Mouse (Mus musculus): ENCODE results near the gene Rpl6.
A peak's percentile ranks its signal among the peaks of the same experiment; 100 is the strongest.
"Not testable (repeated sequence)": the region's sequence is repeated elsewhere in the genome, so short reads cannot be mapped to it uniquely, and the experiment has no call there.

Gene Rpl6

DNA sequence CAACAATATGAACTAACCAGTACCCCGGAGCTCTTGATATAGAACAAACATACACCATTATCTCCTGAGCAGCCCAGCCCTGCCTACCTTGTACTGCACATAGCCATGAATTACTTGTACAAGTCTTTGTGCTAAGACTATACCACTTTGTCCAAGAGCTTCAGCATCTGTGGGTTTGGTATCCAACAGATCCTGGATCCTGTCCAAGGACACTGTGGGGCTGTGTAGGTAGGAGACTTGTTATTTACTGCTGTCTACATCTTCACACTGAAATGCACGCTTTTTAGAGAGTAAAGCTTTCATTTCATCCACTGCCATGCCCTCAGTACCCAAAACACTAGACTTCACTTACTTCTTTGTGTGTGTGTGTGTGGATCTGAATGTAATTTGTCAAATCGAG lies 20.6 kb downstream of the Rpl6 start:
- no peak for DNase-seq (ENCODE audit: low spot score in 2 of 2)

- no peak for DNase-seq (ENCODE audit: low spot score in 2 of 2)
Observed at GRCm38 (mm10) chr5:121225854-121226253, 21.6 kb downstream of the Rpl6 start.

- DNase-seq (ENCODE audit: low spot score in 2 of 2), result no peak
Observed at GRCm38 (mm10) chr5:121226406-121226805, 22.1 kb downstream of the Rpl6 start.

GRCm38 (mm10) chr5:121226845-121227244 lies 22.6 kb downstream of the Rpl6 start:
- no peak for DNase-seq (ENCODE audit: low spot score in 2 of 2)

DNA sequence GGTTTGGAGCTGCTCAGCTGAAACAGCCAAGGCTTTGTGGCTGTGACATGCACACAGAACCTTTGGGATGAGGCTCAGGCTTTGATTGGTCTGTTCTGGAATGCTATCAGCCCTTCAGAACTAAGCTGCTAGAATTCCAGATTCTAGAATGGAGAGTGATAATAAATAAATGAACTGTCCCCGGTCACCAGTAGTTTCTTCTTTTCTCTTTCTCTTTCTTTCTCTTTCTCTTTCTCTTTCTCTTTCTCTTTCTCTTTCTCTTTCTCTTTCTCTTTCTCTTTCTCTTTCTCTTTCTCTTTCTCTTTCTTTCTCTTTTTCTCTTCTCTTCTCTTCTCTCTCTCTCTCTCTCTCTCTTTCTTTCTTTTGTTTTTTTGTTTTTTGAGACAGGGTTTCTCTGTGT lies 23.0 kb downstream of the Rpl6 start:
- not testable (repeated sequence) for DNase-seq (ENCODE audit: low spot score in 2 of 2)

- no peak for DNase-seq (ENCODE audit: low spot score in 2 of 2)
Observed at GRCm38 (mm10) chr5:121229182-121229581, 24.9 kb downstream of the Rpl6 start.

DNA sequence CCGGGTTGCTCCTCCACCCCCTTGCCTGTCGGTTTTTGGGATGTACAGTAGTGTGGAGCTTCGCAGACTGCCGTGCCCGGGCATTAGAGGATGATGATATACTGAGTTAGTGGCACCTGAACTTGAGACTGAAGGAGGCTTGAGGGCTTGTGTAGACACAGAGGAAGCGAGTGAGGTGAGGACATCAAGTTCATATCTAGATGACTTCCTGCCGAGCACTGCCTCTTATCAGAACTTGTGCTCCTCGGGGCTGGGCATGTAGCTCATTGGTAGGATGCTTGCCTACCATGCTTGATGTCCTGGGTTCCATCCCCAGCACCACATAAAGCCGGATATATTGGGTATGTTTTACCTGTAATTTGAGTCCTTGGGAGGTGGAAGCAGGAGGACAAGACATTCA lies 26.5 kb downstream of the Rpl6 start:
- DNase-seq (ENCODE audit: low spot score in 2 of 2), result no peak

DNA sequence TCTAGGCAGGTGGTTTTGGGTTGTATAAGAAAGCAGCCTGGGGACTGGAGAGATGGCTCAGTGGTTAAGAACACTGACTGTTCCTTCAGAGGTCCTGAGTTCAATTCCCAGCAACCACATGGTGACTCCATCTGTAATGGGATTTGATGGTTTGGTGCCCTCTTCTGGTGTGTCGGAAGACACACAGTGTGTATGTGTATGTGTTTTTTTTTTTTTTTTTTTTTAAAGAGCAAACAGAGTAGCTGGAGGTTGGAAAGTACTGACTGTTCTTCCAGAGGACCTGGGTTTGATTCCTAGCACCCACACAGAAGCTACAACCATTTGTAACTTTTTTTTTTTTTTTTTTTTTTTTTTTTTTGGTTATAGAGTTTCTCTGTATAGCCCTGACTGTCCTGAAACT lies 28.5 kb downstream of the Rpl6 start:
- DNase-seq (ENCODE audit: low spot score in 2 of 2), result no peak

DNA sequence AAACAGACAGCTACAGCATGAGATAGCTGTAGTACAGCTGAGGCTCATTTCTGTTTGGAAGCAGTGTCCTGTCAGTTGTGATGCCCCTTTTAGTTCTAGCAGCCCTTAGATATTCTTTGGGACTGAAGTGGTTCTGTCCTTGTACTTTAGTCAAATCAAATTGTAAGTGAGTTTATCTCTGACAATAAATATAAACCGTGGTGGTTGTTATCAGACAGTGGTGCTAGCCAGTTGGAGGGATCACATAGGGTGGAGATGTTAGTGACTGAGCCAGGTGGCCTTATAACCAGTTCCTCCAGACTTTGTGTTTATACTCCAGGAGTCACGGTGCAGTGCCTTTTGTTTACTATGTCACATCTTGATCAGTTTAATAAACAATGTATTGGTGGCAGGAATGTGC lies 29.4 kb downstream of the Rpl6 start:
- DNase-seq (ENCODE audit: low spot score in 2 of 2), result no peak

- peak; percentile 68 to 73 for DNase-seq (ENCODE audit: low spot score in 2 of 2)
Observed at GRCm38 (mm10) chr5:121236171-121236570, 31.9 kb downstream of the Rpl6 start.

- no peak for DNase-seq (ENCODE audit: low spot score in 2 of 2)
Observed at GRCm38 (mm10) chr5:121238208-121238607, 33.9 kb downstream of the Rpl6 start.

- no peak for DNase-seq (ENCODE audit: low spot score in 2 of 2)
Observed at GRCm38 (mm10) chr5:121239846-121240245, 35.6 kb downstream of the Rpl6 start.

DNA sequence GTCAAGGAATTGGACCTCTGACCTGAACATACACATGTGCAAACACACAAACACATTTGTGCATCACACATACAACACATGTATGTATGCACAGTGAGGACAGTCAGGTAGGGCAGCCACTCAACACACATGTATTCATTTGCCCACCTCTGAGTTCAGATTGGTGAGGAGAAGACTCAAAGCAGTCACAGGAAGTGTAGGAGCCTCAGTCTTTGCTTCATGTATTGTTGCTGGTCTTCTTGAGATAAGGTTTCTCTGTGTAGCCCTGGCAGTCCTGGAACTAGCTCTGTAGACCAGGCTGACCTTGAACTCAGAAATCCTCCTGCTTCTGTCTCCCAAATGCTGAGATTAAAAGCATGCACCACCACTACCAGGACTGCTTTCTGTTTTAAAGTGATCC lies 36.9 kb downstream of the Rpl6 start:
- DNase-seq (ENCODE audit: low spot score in 2 of 2), result no peak

GRCm38 (mm10) chr5:121242261-121242660 lies 38.0 kb downstream of the Rpl6 start:
- no peak for DNase-seq (ENCODE audit: low spot score in 2 of 2)

- DNase-seq (ENCODE audit: low spot score in 2 of 2), result no peak
Observed at GRCm38 (mm10) chr5:121242701-121243100, 38.4 kb downstream of the Rpl6 start.

- DNase-seq (ENCODE audit: low spot score in 2 of 2), result no peak
Observed at GRCm38 (mm10) chr5:121243676-121244364, 39.5 kb downstream of the Rpl6 start.

GRCm38 (mm10) chr5:121244365-121244731 lies 40.1 kb downstream of the Rpl6 start:
- DNase-seq (ENCODE audit: low spot score in 2 of 2), result no peak

DNA sequence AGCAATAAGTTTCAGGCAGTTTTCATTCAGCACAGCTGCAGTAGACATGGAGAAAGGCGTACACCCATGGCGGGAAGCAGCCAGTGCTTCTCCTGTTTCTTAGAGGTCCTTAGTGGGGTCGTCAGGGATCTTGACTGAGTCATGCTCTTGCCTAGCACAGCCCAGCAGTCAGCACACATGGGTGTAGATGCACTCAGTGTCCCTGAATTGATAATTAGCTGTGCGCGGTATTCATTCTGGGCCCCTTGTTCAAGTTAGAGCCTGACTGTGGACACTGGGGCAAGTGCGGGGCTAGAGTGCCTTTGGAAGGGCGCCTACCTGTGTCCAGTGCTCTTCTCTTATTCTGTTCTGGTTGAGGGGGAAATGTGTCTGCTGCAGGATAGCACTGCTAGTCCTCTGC lies 40.9 kb downstream of the Rpl6 start:
- DNase-seq (ENCODE audit: low spot score in 2 of 2), result no peak

- DNase-seq (ENCODE audit: low spot score in 2 of 2), result peak in 1 of 2 experiments; percentile 34
Observed at GRCm38 (mm10) chr5:121248766-121249394, 44.6 kb downstream of the Rpl6 start.

DNA sequence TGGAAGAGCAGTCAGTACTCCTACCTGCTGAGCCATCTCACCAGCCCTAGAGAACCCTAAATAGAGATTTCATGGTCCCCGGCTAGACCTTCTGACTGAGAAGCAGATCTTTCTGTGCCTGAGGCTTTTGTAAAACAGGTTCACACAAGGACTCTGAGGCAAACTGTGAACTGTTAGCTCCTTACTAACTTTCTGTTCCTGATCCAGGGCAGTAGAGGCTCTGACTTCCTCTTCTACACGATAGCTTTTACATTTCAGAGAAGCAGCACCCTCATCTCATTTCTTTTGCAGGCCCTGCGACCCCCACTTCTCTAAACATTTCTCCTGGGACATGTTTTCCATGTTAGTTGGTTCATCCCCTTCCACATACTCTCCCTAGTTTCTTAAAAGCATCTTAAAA lies 45.4 kb downstream of the Rpl6 start:
- DNase-seq (ENCODE audit: low spot score in 2 of 2), result no peak

DNA sequence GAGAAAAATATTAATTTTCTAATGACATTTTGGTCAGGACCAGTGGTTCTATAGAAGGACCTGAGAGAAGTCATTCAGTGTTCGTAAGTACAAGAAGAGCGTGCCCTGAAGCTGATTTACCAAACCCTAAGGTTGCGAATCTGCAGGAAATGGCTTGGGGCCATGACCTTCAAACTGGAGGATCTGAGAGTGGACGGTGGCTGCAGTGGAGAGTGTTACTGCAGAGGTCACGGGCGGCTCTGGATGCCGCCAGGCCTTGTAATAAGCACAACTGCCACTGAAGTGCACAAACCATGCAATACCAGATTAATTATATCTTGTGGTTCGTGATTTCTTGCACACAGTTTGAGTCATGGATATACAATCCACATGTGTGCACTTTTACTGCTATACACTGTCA lies 47.5 kb downstream of the Rpl6 start:
- DNase-seq (ENCODE audit: low spot score in 2 of 2), result no peak

DNA sequence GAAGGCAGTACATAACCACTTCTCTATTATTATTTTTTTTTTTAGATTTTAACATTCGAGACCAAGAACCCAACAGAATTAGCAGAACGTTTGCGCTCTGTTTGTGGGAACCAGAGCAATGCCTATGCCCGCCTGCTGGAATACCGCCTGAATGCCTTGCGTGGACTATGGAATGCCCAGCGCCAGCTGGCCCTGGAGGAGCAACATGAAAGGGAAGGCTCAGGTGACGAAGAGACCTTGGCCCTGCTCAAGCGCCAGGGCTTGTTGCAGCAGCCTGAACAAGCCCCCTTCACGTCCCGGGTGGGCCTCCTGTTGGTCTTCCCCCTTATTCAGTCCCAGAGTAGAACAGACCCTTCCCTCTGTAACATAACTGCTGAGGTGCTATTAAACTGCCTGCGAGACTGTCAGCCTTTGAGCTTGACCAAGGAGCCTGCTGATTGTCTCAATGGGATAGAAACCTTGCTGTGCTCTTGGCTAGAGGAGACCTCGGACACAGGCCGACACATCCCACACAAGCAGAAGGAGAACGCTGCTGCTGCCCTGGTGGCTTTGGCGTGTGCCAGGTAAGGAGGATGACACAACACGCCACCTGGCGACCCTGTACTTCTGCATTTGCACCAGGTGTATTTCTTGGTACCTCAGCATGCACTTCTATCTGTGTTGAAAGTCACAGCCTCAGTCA lies 49.7 kb downstream of the Rpl6 start:
- DNase-seq (ENCODE audit: low spot score in 2 of 2), result no peak

- no peak for DNase-seq (ENCODE audit: low spot score in 2 of 2)
Observed at GRCm38 (mm10) chr5:121254977-121255376, 50.7 kb downstream of the Rpl6 start.
